Comparison of ENCODE assay signal across 14 mouse cellular contexts in the genomic region with DNA sequence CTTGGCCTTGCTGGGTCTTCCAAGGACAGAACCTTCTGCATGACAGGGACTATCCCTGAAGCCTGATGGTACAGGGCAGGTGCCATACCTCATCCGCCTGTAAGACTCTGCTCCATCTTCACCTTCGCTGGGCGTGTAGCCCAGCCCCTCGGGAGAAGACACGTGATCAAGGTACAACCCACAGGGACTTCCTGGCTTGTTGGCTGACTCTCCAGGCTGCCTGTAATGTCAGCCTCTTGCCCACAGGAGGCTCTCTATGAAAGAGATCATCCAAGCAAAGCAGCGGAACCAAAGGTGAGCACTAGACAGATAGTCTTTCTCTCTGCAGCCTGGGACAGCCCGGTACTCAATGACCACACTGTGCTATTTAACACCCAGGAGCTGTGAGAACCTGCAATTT. TPM values are rescaled to one million over a fixed set of nuclear protein-coding genes. Genes with fewer than 3 reads are reported as not detected.
DNase-seq lines count a peak whose midpoint lies in the region; ATAC-seq and TF ChIP-seq lines count a peak whose summit lies in the region.
"Had no signal": no experiment of that assay in that cellular context is flagged by ENCODE, and none has a peak within 500 bp of the region (broad histone marks: within the 10 kb centered on the region; RNA-seq: fewer than 3 reads in every experiment).

No protein-coding gene starts in this region.

- WGBS in kidney, embryonic 14.5 days: 27% methylated on average over 7 of the region's 7 CpGs

- no peak for ATAC-seq in kidney, embryonic 14.5 days (ENCODE audit: low FRiP score, low TSS enrichment)
- ATAC-seq: hindbrain, postnatal 0 days had no signal

- intact Hi-C loops in left cerebral cortex, postnatal 25 days (cut with DNase I): no loop called here

- peak; percentile 50 for DNase-seq in kidney, adult 9 months
- peak; percentile 86 for DNase-seq in R1 (ENCODE audit: low read depth, low spot score)
- peak; percentile 24 to 42 for DNase-seq in kidney, postnatal 25 days
- DNase-seq in cerebellum, adult 8-10 months: no peak
- DNase-seq in left cerebral cortex, postnatal 25 days (ENCODE audit: low spot score in 2 of 2): no peak
- DNase-seq: adrenal gland, postnatal 36 days; cerebellum, postnatal 14 days; heart, postnatal 14 days had no signal

- no peak overlapping the region for H3K4me3 ChIP-seq in kidney, embryonic 14.5 days (ENCODE audit: low read length)
- no peak overlapping the region for H3K4me3 ChIP-seq in E14TG2a.4 (replicated peaks; ENCODE audit: low read length)
- H3K4me3 ChIP-seq: lung, embryonic 15.5 days; megakaryocyte, embryonic 14.5 days had no signal

- H3K4me1 ChIP-seq in kidney, embryonic 14.5 days (ENCODE audit: control insufficient read depth, insufficient read depth, low read length): no peaks in the 10 kb centered on the region
- H3K4me1 ChIP-seq in E14TG2a.4 (replicated peaks; ENCODE audit: low read depth, low read length): peaks cover 10% of the 10 kb centered on the region; the same call in 1 of the 2 replicates
- H3K4me1 ChIP-seq: lung, embryonic 15.5 days; megakaryocyte, embryonic 14.5 days had no signal

- H3K27me3 ChIP-seq in kidney, embryonic 14.5 days (ENCODE audit: control insufficient read depth, insufficient read depth, low read length): peaks cover 22% of the 10 kb centered on the region
- peaks cover 45% of the 10 kb centered on the region for H3K27me3 ChIP-seq in E14TG2a.4 (ENCODE audit: insufficient read depth, low read length)

- TF ChIP-seq CTCF in E14TG2a.4 (conservative IDR thresholded peaks at IDR 0.05; ENCODE audit: low read length): peak; percentile 77

- H3K27ac ChIP-seq in kidney, embryonic 14.5 days (ENCODE audit: low read depth, low read length): no peak overlapping the region
- H3K27ac ChIP-seq: hindbrain, postnatal 0 days; lung, embryonic 15.5 days had no signal

- H3K36me3 ChIP-seq in kidney, embryonic 14.5 days (ENCODE audit: control insufficient read depth, insufficient read depth, low read length): no peaks in the 10 kb centered on the region
- no peaks in the 10 kb centered on the region for H3K36me3 ChIP-seq in E14TG2a.4 (ENCODE audit: insufficient read depth, low read length)
- H3K36me3 ChIP-seq: lung, embryonic 15.5 days had no signal

- no peaks in the 10 kb centered on the region for H3K9me3 ChIP-seq in kidney, embryonic 14.5 days (ENCODE audit: control insufficient read depth, low read length)
- H3K9me3 ChIP-seq in E14TG2a.4 (ENCODE audit: low read length): no peaks in the 10 kb centered on the region
- H3K9me3 ChIP-seq: lung, embryonic 15.5 days; megakaryocyte, embryonic 14.5 days had no signal

- no peak overlapping the region for H3K9ac ChIP-seq in kidney, embryonic 14.5 days (ENCODE audit: low read depth, low read length)
- H3K9ac ChIP-seq: lung, embryonic 15.5 days had no signal

- H3K4me2 ChIP-seq in kidney, embryonic 14.5 days (replicated peaks; ENCODE audit: low read depth, low read length): no peak overlapping the region
- H3K4me2 ChIP-seq: lung, embryonic 15.5 days had no signal

RNA-seq across cellular contexts. Expression of gene Irx4, which starts 9.1 kb away (rescaled TPM):
- 0.31 and 0.49 TPM in 2 replicates for polyA plus RNA-seq in kidney, embryonic 14.5 days (2014; fragmentation: Nextera tagmentation; extraction: Ambion mirVana)
- total RNA-seq in left cerebral cortex, postnatal 25 days (2021): not detected
- total RNA-seq: adrenal gland, postnatal 36 days; layer of hippocampus, postnatal 10 days had no signal

Comparison
In these comparisons a context has a peak if more than half of its experiments do, and no peak if none do; other contexts are left out.
1. DNase-seq: peak in kidney, adult 9 months (single experiment), R1 (single experiment) and kidney, postnatal 25 days (2 of 2); none in cerebellum, adult 8-10 months (single experiment) and left cerebral cortex, postnatal 25 days (0 of 2).